Mouse (Mus musculus): ENCODE data around the gene Cplx3. TPM values are rescaled to one million over a fixed set of nuclear protein-coding genes. Genes with fewer than 3 reads are reported as not detected.

The Cplx3 gene
- polyA plus RNA-seq, 1 experiment from 2014 or later, result 3.1 TPM

GRCm38 (mm10) chr9:57629118-57629874, 23.2 kb upstream of the Cplx3 start:
- DNase-seq (ENCODE audit: low spot score), result peak; percentile 74
- no peaks in the 10 kb centered on the region for H3K27me3 ChIP-seq (ENCODE audit: low read depth, poor library complexity, severe bottlenecking)
- H3K9me3 ChIP-seq (replicated peaks), result no peaks in the 10 kb centered on the region
- peaks cover 93% of the 10 kb centered on the region for H3K36me3 ChIP-seq
- no peak overlapping the region for H3K4me3 ChIP-seq
- no peak overlapping the region for H3K27ac ChIP-seq (replicated peaks)
- peaks cover 15% of the 10 kb centered on the region for H3K4me1 ChIP-seq
- WGBS, result 72% methylated on average over 14 of the region's 14 CpGs

- DNase-seq (ENCODE audit: low spot score), result no peak
- H3K27me3 ChIP-seq (ENCODE audit: low read depth, poor library complexity, severe bottlenecking), result no peaks in the 10 kb centered on the region
- no peak overlapping the region for H3K27ac ChIP-seq (replicated peaks)
- 95% methylated on average over 12 of the region's 12 CpGs for WGBS
- H3K9me3 ChIP-seq (replicated peaks), result no peaks in the 10 kb centered on the region
- H3K4me1 ChIP-seq, result peaks cover 10% of the 10 kb centered on the region
- H3K36me3 ChIP-seq, result peaks cover 99% of the 10 kb centered on the region
- H3K4me3 ChIP-seq, result no peak overlapping the region
Measured at GRCm38 (mm10) chr9:57628717-57629116, 22.6 kb upstream of the Cplx3 start.

DNA sequence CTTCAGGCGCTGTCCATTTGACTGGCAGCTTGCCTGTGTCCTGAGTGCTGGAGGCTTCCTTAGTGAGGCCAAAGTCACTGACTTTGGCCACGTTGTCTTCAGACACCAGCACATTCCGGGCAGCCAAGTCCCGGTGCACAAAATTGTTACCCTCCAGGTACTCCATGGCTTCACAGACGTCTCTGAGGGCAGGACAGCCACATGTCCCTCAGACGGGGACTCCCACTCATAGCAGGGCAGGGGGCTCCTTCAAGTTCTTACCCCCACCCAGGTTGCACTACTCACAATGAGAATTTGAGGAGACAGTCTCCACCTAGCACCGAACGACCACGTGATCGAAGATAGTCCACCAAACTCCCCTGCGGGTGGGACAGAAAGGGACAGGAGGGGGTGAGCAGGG, 21.8 kb upstream of the Cplx3 start:
- Histone ChIP-seq H3K36me3 (peaks cover 91% of the 10 kb centered on the region), H3K4me3 (no peak overlapping the region), H3K4me1 (peaks cover 6% of the 10 kb centered on the region), H3K27me3 (ENCODE audit: low read depth, poor library complexity, severe bottlenecking) (no peaks in the 10 kb centered on the region), H3K27ac (replicated peaks) (no peak overlapping the region), H3K9me3 (replicated peaks) (no peaks in the 10 kb centered on the region)
- WGBS, result 94% methylated on average over 11 of the region's 11 CpGs
- no peak for DNase-seq (ENCODE audit: low spot score)

DNA sequence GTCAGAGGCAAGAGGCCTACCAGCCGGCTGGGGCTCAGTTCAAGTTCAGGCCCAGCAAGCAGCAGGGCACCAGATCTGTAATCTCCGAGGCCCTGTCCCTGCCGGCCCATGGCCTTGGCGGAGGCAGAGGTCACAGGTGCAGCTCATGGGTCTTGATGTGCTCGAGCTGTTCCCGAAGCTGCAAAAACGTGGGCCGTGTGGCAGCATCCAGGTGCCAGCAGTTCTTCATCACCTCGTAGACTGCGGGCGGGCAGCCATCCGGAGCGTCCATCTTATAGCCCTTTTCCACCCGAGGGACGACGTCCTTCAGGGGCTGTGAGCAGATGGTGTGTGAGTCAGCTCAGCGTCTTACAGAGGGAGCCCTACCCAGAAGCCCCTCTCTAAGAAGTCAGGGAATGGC, 21.1 kb upstream of the Cplx3 start:
- H3K27me3 ChIP-seq (ENCODE audit: low read depth, poor library complexity, severe bottlenecking), result no peaks in the 10 kb centered on the region
- H3K27ac ChIP-seq (replicated peaks), result no peak overlapping the region
- H3K36me3 ChIP-seq, result peaks cover 85% of the 10 kb centered on the region
- no peaks in the 10 kb centered on the region for H3K9me3 ChIP-seq (replicated peaks)
- H3K4me3 ChIP-seq, result no peak overlapping the region
- H3K4me1 ChIP-seq, result peaks cover 6% of the 10 kb centered on the region
- no peak for DNase-seq (ENCODE audit: low spot score)
- 94% methylated on average over 17 of the region's 17 CpGs for WGBS

- 79% methylated on average over 15 of the region's 15 CpGs for WGBS
- no peaks in the 10 kb centered on the region for H3K27me3 ChIP-seq (ENCODE audit: low read depth, poor library complexity, severe bottlenecking)
- 0 out of 2 replicates have a peak overlapping the region, but pooled peaks have one; percentile 39 for H3K27ac ChIP-seq (replicated peaks)
- peaks cover 6% of the 10 kb centered on the region for H3K4me1 ChIP-seq
- H3K9me3 ChIP-seq (replicated peaks), result no peaks in the 10 kb centered on the region
- DNase-seq (ENCODE audit: low spot score), result no peak
- no peak overlapping the region for H3K4me3 ChIP-seq
- H3K36me3 ChIP-seq, result peaks cover 72% of the 10 kb centered on the region
Measured at GRCm38 (mm10) chr9:57625674-57626500, 19.8 kb upstream of the Cplx3 start.

DNA sequence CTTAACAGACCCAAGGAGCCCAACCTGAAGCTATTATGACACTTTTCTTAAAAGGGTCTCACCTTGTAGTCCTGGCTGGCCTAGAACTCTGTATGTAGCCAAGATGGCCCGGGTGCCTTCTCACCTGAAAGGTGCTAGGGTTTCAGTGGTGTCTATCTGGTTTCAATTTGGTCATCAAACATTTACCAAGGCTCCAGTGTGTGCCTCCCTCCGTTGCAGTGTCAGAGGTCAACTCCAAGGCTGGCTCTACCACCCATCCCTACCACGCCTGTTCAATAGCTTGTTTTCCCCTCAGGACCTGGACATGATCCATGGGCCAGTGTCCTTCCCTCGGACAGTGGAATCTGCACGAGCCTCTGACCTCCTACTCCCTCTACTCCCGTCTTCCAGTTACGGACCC, 18.2 kb upstream of the Cplx3 start:
- peaks cover 6% of the 10 kb centered on the region for H3K4me1 ChIP-seq
- 91% methylated on average over 7 of the region's 7 CpGs for WGBS
- DNase-seq (ENCODE audit: low spot score), result no peak
- no peak overlapping the region for H3K4me3 ChIP-seq
- no peaks in the 10 kb centered on the region for H3K9me3 ChIP-seq (replicated peaks)
- H3K27ac ChIP-seq (replicated peaks), result no peak overlapping the region
- H3K36me3 ChIP-seq, result peaks cover 56% of the 10 kb centered on the region
- H3K27me3 ChIP-seq (ENCODE audit: low read depth, poor library complexity, severe bottlenecking), result no peaks in the 10 kb centered on the region

GRCm38 (mm10) chr9:57620674-57621073, 14.6 kb upstream of the Cplx3 start, which contains the start of gene Lman1l:
Gene Lman1l, minus strand, starts transcription at chr9:57620774.
- Histone ChIP-seq H3K4me3 (no peak within 1 kb of the TSS), H3K27ac (replicated peaks) (peak within 1 kb of the TSS; percentile 2), H3K36me3 (peaks cover 20% of the 10 kb centered on the region), H3K4me1 (no peaks in the 10 kb centered on the region), H3K27me3 (ENCODE audit: low read depth, poor library complexity, severe bottlenecking) (no peaks in the 10 kb centered on the region), H3K9me3 (replicated peaks) (no peaks in the 10 kb centered on the region)
- DNase-seq (ENCODE audit: low spot score), result no peak
- 90% methylated on average over 5 of the region's 5 CpGs for WGBS

DNA sequence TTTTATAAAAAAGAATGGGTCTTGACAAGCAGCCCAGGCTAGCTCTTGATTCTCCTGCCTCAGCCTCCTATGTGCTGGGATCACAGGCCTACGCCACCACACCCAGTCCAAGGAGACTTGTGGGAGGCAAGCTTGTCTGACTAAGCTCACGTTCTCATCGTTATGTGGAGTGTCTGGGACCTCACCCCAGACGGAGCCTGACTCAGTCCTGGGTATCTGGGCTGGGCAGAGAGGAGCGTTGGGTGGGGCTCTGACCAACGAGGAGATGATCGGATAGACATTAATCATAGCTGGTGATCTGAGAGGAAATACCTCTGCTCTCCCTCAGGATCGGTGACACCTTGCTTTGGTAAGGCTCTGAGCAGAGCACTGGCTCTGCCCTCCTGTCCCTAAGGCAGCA, 12.8 kb upstream of the Cplx3 start:
- Histone ChIP-seq H3K36me3 (peaks cover 2% of the 10 kb centered on the region; the same call in 1 of the 2 replicates), H3K27ac (replicated peaks) (no peak overlapping the region), H3K4me1 (no peaks in the 10 kb centered on the region), H3K4me3 (no peak overlapping the region), H3K9me3 (replicated peaks) (no peaks in the 10 kb centered on the region), H3K27me3 (ENCODE audit: low read depth, poor library complexity, severe bottlenecking) (no peaks in the 10 kb centered on the region)
- DNase-seq (ENCODE audit: low spot score), result no peak
- 83% methylated on average over 8 of the region's 8 CpGs for WGBS

DNA sequence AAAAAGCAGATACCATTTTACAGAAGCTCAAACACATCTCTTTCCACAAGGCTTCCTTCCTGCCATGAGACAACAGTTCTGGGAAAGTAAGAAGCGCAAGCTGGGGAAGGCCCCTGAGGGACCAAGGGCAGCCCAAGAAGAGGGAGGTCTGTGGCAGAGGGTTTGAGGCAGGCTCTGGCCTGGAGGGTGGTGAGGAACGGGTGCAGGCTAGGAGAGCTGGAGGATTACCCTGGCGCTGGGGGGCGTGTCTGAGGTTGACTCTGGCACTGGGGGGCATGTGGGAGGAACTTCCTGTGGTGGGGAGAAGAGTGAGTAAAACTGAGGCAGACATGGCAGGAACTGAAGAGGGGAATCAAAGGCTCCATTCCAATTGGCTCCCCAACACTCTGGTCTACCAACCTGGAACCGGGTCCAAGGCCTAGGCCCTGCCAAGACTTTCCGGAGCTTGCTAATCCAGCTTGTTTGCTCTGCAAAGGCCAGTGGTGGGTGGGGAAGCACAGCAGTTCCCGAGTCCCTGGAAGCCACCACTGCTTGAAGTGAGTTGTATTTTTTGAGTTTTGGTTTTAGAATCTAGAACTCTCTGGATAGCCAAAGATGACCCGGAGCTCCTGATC, 11.6 kb upstream of the Cplx3 start:
- no peaks in the 10 kb centered on the region for H3K4me1 ChIP-seq
- H3K27ac ChIP-seq (replicated peaks), result no peak overlapping the region
- no peak for DNase-seq (ENCODE audit: low spot score)
- H3K9me3 ChIP-seq (replicated peaks), result no peaks in the 10 kb centered on the region
- H3K27me3 ChIP-seq (ENCODE audit: low read depth, poor library complexity, severe bottlenecking), result no peaks in the 10 kb centered on the region
- WGBS, result 72% methylated on average over 8 of the region's 8 CpGs
- H3K36me3 ChIP-seq, result no peaks in the 10 kb centered on the region
- no peak overlapping the region for H3K4me3 ChIP-seq

DNA sequence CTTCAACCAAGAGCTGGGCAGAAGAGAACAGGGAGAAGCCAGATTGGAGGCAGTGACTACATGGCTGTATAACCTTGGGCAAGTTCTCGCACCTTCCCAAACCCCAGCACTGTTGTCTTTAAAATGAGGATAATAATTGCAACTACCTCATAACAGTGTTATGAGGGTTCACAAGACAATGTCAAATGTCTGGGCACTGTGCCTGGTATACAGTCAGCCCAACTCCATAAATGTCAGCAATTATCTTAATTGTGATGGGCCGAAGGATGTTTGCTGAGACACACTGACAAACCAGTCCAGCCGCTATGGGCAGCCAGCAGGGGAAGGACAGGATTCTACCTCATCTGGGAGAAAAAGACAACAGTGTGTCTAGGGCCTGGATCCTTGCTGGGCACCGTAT, 8.7 kb upstream of the Cplx3 start:
- 90% methylated on average over 4 of the region's 4 CpGs for WGBS
- no peaks in the 10 kb centered on the region for H3K9me3 ChIP-seq (replicated peaks)

DNA sequence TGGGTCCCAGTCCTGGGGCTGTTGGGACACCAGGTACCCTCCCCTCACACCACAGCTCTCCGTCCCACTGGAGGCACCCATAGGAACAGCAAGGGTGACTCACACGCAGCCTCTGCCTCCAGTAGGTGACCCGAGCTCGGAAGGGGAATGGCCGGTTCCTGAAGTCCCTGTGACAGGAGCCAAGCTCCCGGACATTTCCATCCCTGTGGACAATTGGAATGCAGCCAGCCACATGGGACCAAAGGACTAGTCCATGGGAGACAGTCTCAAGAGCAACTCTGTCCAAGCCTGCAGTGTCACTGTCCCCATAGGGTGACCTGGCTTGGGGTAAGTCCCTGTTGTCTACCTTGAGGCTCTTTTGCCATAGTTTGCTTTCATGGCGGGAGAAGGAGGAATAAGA, 7.9 kb upstream of the Cplx3 start:
- Histone ChIP-seq H3K4me3 (no peak overlapping the region), H3K27me3 (ENCODE audit: low read depth, poor library complexity, severe bottlenecking) (no peaks in the 10 kb centered on the region), H3K4me1 (peaks cover 14% of the 10 kb centered on the region), H3K9me3 (replicated peaks) (no peaks in the 10 kb centered on the region), H3K36me3 (no peaks in the 10 kb centered on the region), H3K27ac (replicated peaks) (no peak overlapping the region)
- WGBS, result 87% methylated on average over 7 of the region's 7 CpGs
- DNase-seq (ENCODE audit: low spot score), result no peak

More for the DNA sequence above, 8.7 kb upstream of the Cplx3 start:
- no peak for DNase-seq (ENCODE audit: low spot score)
- no peaks in the 10 kb centered on the region for H3K27me3 ChIP-seq (ENCODE audit: low read depth, poor library complexity, severe bottlenecking)
- H3K4me3 ChIP-seq, result no peak overlapping the region
- H3K27ac ChIP-seq (replicated peaks), result no peak overlapping the region
- H3K36me3 ChIP-seq, result no peaks in the 10 kb centered on the region
- H3K4me1 ChIP-seq, result peaks cover 14% of the 10 kb centered on the region

DNA sequence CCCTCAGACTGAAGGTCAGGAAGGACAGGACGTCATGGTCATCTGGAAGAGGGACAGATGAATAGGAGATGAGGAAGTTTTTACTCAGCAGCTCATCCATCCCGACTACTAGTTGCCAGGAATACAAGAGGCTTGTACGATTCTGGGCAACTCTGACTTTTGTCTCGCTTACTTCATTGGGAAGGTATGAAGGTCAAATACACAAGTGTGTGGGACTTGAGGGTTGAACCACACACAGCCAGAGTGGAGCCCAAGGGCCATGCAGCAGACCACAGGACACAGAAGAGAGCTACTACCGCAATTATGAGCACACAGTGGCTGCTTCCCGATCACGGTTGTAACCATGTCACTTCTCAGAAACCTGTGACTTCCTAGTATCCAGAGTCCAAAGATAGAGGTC, 6.5 kb upstream of the Cplx3 start:
- Histone ChIP-seq H3K4me3 (no peak overlapping the region), H3K9me3 (replicated peaks) (no peaks in the 10 kb centered on the region), H3K27ac (replicated peaks) (no peak overlapping the region), H3K4me1 (peaks cover 14% of the 10 kb centered on the region), H3K36me3 (no peaks in the 10 kb centered on the region), H3K27me3 (ENCODE audit: low read depth, poor library complexity, severe bottlenecking) (peaks cover 7% of the 10 kb centered on the region)
- WGBS, result 89% methylated on average over 7 of the region's 7 CpGs
- no peak for DNase-seq (ENCODE audit: low spot score)
